Mouse (Mus musculus) intestine, embryonic 16.5 days (tissue): ENCODE measurements around the gene Gpr35. TPM values are rescaled to one million over a fixed set of nuclear protein-coding genes. Genes with fewer than 3 reads are reported as not detected.
A peak's percentile ranks its signal among the peaks of the same experiment; 100 is the strongest.

Source experiments
- ATAC-seq: fragments of 200-750 bp; cut with Nextera tagmentation; 2 replicates; pipeline ENCODE4 v1.8.0; 2017; ENCODE audit warnings: moderate TSS enrichment, moderate library complexity
- H3K27ac ChIP-seq: fragments of 300-500 bp; sonication (generic); 2 replicates; pipeline ENCODE4 v1.5.1; 2014; ENCODE audit warnings: mild to moderate bottlenecking, low read length
- H3K27me3 ChIP-seq: fragments of 300-500 bp; sonication (generic); replicated peaks from 2 replicates; pipeline ENCODE4 v1.6.1; 2014; ENCODE audit warnings: low read length, control low read depth, mixed read lengths; ENCODE audit not compliant: control insufficient read depth, insufficient read depth
- H3K36me3 ChIP-seq: fragments of 300-500 bp; sonication (generic); 2 replicates; pipeline ENCODE4 v1.6.1; 2014; ENCODE audit warnings: low read length, control low read depth; ENCODE audit not compliant: control insufficient read depth, insufficient read depth
- H3K4me1 ChIP-seq: fragments of 300-500 bp; sonication (generic); 2 replicates; pipeline ENCODE4 v1.6.1; 2014; ENCODE audit warnings: low read length, control low read depth, mixed read lengths; ENCODE audit not compliant: control insufficient read depth, insufficient read depth
- H3K4me2 ChIP-seq: fragments of 300-500 bp; sonication (generic); 2 replicates; pipeline ENCODE4 v1.6.1; 2014; ENCODE audit warnings: low read depth, low read length, control low read depth
- H3K4me3 ChIP-seq: fragments of 300-500 bp; sonication (generic); 2 replicates; pipeline ENCODE4 v1.5.1; 2014; ENCODE audit warnings: mild to moderate bottlenecking, low read length
- H3K9ac ChIP-seq: fragments of 300-500 bp; sonication (generic); 2 replicates; pipeline ENCODE4 v1.6.1; 2014; ENCODE audit warnings: low read depth, low read length
- H3K9me3 ChIP-seq: fragments of 300-500 bp; sonication (generic); 2 replicates; pipeline ENCODE4 v1.6.1; 2016; ENCODE audit warnings: low read length, control low read depth; ENCODE audit not compliant: control insufficient read depth
- WGBS: fragments of 180-500 bp; shearing (Covaris S2); extraction: QIAGEN DNeasy Blood & Tissue Kit; methylation state at CpG from one replicate; pipeline ENCODE4 v1.1.7; 2014; 5-methylcytosine and 5-hydroxymethylcytosine counted together
- polyA plus RNA-seq: library from polyadenylated mRNA; unstranded; fragments of >200 nt; fragmentation: Nextera tagmentation; extraction: Ambion mirVana; gene quantifications from 2 replicates; pipeline ENCODE4 v1.2.1, GENCODE M21; 2015

Gene Gpr35
- polyA plus RNA-seq, 1 experiment from 2014 or later = 8.4 TPM

DNA sequence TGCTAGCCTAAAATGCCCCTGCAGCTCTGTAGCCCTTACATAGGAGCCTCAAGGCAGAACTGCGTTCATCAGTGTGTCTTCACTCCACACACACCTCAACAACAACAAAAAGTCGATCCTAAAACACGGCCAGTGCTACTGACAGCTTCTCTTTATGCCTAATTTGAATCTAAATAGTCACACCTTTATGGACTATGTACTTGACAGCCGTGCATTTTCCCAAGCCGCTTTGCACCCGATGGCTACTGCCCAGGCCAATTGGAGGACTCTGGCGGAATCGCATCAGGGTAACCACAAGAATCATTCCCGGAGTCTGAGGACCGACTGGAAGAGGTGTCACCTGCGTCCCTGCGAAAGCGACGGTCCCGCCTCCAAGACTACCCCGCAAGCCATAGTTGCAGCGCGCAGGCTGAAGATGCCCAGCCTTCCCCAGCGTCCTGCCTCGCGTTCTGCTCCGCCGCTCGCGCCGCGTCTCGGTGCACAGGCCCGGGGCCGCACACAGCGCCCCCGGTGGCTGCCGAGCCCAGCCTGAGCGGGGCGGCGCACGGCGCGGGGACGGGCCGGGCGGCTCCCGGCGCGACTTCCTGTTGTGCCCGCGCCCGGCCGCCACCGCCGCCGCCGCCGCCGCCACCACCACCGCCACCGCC, 40.3 kb upstream of the Gpr35 start, which contains the start of gene Rnpepl1:
Rnpepl1 (plus strand) TSS at position 545 of the 647 bp plus-strand sequence.
- Histone ChIP-seq H3K27ac (peak within 1 kb of the TSS; percentile 95), H3K27me3 (no peaks in the 10 kb centered on the region), H3K4me2 (peak within 1 kb of the TSS; percentile 59), H3K4me3 (peak within 1 kb of the TSS; percentile 82), H3K9ac (peak within 1 kb of the TSS; percentile 94), H3K36me3 (peaks cover 5% of the 10 kb centered on the region), H3K9me3 (no peaks in the 10 kb centered on the region), H3K4me1 (peaks cover 27% of the 10 kb centered on the region)
- under 1% methylated on average over 44 of the region's 57 CpGs for WGBS
- ATAC-seq = peak; percentile 67

DNA sequence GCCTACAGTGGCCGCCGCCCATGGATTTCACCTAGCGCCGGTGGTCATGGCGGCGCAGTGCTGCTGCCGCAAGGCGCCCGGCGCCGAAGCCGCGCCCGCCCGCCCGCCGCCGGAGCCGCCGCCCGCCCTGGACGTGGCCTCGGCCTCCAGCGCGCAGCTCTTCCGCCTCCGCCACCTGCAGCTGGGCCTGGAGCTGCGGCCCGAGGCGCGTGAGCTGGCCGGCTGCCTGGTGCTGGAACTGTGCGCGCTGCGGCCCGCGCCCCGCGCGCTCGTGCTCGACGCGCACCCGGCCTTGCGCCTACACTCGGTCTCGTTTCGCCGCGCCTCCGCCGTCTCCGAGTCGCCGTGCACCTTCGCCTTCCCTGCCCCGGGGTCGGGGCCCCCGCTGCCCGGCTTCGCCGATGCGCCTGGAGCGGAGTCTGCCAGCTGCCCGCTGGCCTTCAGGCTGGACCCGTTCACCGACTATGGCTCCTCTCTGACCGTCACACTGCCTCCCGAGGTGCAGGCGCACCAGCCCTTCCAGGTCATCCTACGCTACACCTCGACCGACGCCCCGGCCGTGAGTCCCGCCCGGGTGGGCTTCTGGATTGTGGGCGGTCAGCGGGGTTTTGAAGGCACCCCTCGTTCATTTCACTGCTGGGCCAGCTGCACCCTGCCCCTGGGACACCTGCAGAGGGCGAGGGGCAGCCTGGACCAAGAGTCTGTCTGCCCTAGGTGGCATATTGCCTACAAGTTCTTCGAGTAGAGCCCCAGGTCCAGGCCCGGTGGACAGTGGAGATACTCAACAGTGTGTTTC, 39.5 kb upstream of the Gpr35 start:
- Histone ChIP-seq H3K4me1 (peaks cover 27% of the 10 kb centered on the region), H3K27me3 (no peaks in the 10 kb centered on the region), H3K4me2 (peak overlapping the region; percentile 59), H3K36me3 (peaks cover 5% of the 10 kb centered on the region), H3K9ac (peak overlapping the region; percentile 94), H3K9me3 (no peaks in the 10 kb centered on the region), H3K4me3 (peak overlapping the region; percentile 82), H3K27ac (peak overlapping the region; percentile 95)
- under 1% methylated on average over 81 of the region's 85 CpGs for WGBS
- peak; percentile 24 for ATAC-seq

DNA sequence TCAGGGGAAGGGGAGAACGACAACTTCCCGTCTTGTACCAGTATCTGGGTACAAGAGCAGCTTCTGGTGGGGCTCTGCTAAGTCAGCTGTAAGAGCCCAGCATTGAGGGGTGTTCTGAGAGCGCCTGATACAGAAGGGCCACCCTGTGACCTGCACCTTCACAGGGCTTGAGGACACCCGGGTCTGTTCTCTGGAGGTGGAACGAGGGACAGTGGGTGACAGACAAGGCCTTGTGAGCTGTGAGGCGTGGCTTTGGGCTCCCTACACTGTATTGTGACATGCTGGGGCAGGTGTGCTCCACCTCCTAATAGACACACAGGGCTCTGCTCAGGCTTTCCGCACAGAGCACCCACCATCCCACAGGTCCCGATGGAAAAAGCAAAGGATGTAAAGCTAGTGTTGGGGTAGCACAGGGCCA, 38.9 kb upstream of the Gpr35 start:
- Histone ChIP-seq H3K9me3 (no peaks in the 10 kb centered on the region), H3K36me3 (peaks cover 11% of the 10 kb centered on the region), H3K27me3 (no peaks in the 10 kb centered on the region), H3K27ac (peak overlapping the region; percentile 95), H3K4me3 (peak overlapping the region; percentile 82), H3K4me2 (peak overlapping the region; percentile 59), H3K9ac (peak overlapping the region; percentile 94), H3K4me1 (peaks cover 27% of the 10 kb centered on the region)
- 33% methylated on average over 8 of the region's 8 CpGs for WGBS
- ATAC-seq = peak; percentile 40

DNA sequence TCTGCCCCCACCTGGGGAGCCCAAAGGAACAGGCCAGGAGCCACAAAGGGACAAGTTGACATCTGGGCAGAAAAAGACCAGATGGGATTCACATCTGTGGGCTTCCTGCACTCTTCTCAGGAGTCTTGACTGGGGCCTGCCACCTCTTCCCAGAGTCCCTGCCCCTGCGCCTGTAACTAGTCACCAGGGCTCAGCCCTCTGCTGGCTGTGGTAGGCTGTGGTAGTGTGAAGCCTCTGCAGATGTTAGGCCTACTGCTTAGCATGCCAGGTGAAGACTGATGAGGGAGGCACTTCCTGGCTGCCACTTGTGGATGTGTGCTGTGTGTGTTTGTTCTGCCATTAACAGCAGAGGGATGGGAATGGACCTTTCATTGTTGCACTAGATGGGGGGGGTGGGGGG, 38.4 kb upstream of the Gpr35 start:
- Histone ChIP-seq H3K4me2 (peak overlapping the region; percentile 59), H3K9me3 (no peaks in the 10 kb centered on the region), H3K4me3 (peak overlapping the region; percentile 82), H3K36me3 (peaks cover 15% of the 10 kb centered on the region), H3K27me3 (no peaks in the 10 kb centered on the region), H3K27ac (peak overlapping the region; percentile 95), H3K4me1 (peaks cover 27% of the 10 kb centered on the region), H3K9ac (peak overlapping the region; percentile 94)
- 30% methylated on average over 1 of the region's 1 CpGs for WGBS
- ATAC-seq = peak; percentile 20; the same call in 1 of the 2 replicates

DNA sequence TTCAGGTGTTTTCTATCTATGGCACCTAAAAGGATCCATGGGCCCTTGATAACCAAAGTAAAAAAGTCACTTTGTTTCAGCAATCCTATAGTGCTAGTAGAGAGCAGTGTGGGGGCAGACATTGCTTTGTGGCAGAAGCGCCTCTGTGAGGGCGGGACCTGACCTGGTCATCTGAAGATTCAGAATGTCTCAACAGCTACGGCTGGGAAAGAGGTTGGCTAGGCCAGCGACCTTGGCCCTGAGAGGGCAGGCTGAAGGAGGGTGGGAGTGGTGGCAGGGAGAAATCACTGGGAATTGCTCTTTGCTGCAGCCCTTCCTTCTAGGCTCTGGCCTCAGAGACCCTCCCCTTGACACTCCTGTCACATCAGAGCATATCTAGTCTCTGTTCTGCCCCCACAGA, 36.4 kb upstream of the Gpr35 start:
- Histone ChIP-seq H3K27me3 (no peaks in the 10 kb centered on the region), H3K9ac (no peak overlapping the region), H3K9me3 (no peaks in the 10 kb centered on the region), H3K36me3 (peaks cover 25% of the 10 kb centered on the region), H3K4me3 (no peak overlapping the region), H3K4me2 (no peak overlapping the region), H3K27ac (no peak overlapping the region), H3K4me1 (peaks cover 20% of the 10 kb centered on the region)
- no peak for ATAC-seq
- WGBS = 84% methylated on average over 4 of the region's 4 CpGs

DNA sequence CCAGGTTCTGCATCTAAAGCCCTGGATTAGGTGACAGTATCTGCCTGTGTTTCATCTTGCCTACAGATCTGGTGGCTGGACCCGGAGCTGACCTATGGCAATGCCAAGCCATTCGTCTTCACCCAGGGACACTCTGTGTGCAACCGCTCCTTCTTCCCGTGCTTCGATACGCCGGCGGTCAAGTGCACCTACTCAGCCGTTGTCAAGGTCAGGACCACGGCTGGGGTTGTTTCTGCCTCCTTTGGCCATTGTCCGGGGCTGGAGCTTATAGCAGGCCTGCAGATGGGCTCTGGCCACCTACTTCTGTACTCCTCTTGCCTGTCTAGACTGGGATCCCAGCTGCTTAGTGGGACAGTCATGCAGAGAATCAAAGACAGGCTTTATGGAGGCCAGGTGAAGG, 35.7 kb upstream of the Gpr35 start:
- Histone ChIP-seq H3K4me2 (no peak overlapping the region), H3K27me3 (no peaks in the 10 kb centered on the region), H3K9me3 (no peaks in the 10 kb centered on the region), H3K27ac (no peak overlapping the region), H3K9ac (no peak overlapping the region), H3K36me3 (peaks cover 32% of the 10 kb centered on the region), H3K4me1 (peaks cover 16% of the 10 kb centered on the region), H3K4me3 (no peak overlapping the region)
- WGBS = 91% methylated on average over 11 of the region's 11 CpGs
- ATAC-seq = no peak

DNA sequence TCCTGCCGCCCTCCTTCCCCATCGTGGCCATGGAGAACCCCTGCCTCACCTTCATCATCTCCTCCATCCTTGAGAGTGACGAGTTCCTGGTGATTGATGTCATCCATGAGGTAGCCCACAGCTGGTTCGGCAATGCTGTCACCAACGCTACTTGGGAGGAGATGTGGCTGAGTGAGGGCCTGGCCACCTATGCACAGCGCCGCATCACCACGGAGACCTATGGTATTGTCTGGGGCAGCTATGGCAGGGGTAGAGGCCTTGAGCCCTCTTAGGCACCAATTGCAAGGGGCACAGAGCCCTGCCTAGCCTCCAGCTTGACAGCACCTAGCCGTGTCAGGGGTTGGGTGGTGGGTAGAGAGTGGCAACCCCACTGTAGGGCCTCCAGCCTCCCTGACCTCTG, 33.9 kb upstream of the Gpr35 start:
- Histone ChIP-seq H3K27me3 (no peaks in the 10 kb centered on the region), H3K4me1 (peaks cover 20% of the 10 kb centered on the region), H3K4me2 (no peak overlapping the region), H3K9ac (no peak overlapping the region), H3K36me3 (peaks cover 35% of the 10 kb centered on the region), H3K9me3 (no peaks in the 10 kb centered on the region), H3K27ac (no peak overlapping the region), H3K4me3 (no peak overlapping the region)
- 92% methylated on average over 9 of the region's 9 CpGs for WGBS
- no peak for ATAC-seq

DNA sequence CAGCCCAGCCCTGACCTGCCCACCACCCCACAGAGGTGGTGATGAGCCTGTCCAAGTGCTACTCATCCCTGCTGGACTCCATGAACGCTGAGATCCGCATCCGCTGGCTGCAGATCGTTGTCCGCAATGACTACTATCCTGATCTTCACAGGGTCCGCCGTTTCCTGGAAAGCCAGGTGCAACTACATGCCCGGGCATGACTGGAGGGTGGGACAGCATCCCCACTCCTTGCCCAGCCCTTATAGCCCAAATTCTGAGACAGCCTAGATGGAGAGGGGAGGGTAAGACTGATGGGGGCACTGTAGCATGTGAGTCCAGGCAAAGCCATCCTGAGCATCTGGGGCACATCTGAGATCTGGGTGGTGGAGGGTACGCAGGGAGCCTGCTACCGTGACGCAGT, 31.5 kb upstream of the Gpr35 start:
- no peaks in the 10 kb centered on the region for H3K9me3 ChIP-seq
- no peak overlapping the region for H3K27ac ChIP-seq
- H3K4me3 ChIP-seq = no peak overlapping the region
- peaks cover 35% of the 10 kb centered on the region for H3K36me3 ChIP-seq
- 95% methylated on average over 11 of the region's 11 CpGs for WGBS
- H3K27me3 ChIP-seq = no peaks in the 10 kb centered on the region
- H3K9ac ChIP-seq = no peak overlapping the region
- ATAC-seq = no peak
- peaks cover 9% of the 10 kb centered on the region for H3K4me1 ChIP-seq
- no peak overlapping the region for H3K4me2 ChIP-seq

DNA sequence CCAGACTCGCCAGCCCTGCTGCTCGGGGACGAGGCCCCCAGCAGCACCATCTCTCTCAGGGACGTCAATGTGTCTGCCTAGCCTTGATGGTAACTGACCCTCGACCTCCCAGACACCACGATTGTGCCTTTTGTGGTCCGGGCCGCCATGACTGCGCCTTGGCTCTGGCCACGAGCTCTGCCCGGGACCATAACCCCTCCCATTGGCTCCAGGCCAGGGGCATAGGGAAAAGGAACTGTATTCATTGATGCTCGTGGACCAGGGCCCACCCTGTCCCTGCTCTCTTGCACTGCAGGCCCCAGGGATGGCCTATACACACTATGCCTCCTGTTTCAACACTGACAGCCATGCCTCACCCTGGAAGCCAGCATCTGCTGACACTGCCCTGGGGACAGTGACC, 30.9 kb upstream of the Gpr35 start:
- Histone ChIP-seq H3K4me3 (no peak overlapping the region), H3K4me2 (no peak overlapping the region), H3K27ac (peak overlapping the region; percentile 73), H3K4me1 (peaks cover 9% of the 10 kb centered on the region), H3K9me3 (no peaks in the 10 kb centered on the region), H3K36me3 (peaks cover 35% of the 10 kb centered on the region), H3K27me3 (no peaks in the 10 kb centered on the region), H3K9ac (peak overlapping the region; percentile 39; the same call in 1 of the 2 replicates)
- WGBS = 77% methylated on average over 12 of the region's 12 CpGs
- ATAC-seq = peak; percentile 31; the same call in 1 of the 2 replicates
